Mouse (Mus musculus): Measurements from ENCODE around the gene Cyp2d22.
A peak's percentile ranks its signal among the peaks of the same experiment; 100 is the strongest.
"Not testable (repeated sequence)": the region's sequence is repeated elsewhere in the genome, so short reads cannot be mapped to it uniquely, and the experiment has no call there.

Cyp2d22 gene

GRCm38 (mm10) chr15:82376393-82377138 is 3.5 kb downstream of the Cyp2d22 start:
- DNase-seq (ENCODE audit: low spot score), result peak; percentile 52

- DNase-seq (ENCODE audit: low spot score), result no peak
Measured at GRCm38 (mm10) chr15:82375855-82376254, 4.2 kb downstream of the Cyp2d22 start.

- DNase-seq (ENCODE audit: low spot score), result no peak
Measured at GRCm38 (mm10) chr15:82374437-82374836, 5.6 kb downstream of the Cyp2d22 start.

- no peak for DNase-seq (ENCODE audit: low spot score)
Measured at GRCm38 (mm10) chr15:82372991-82373390, 7.1 kb downstream of the Cyp2d22 start.

- DNase-seq (ENCODE audit: low spot score), result no peak
Measured at GRCm38 (mm10) chr15:82372446-82372845, 7.6 kb downstream of the Cyp2d22 start.

- DNase-seq (ENCODE audit: low spot score), result no peak
Measured at GRCm38 (mm10) chr15:82368851-82369250, 11.2 kb downstream of the Cyp2d22 start.

GRCm38 (mm10) chr15:82368146-82368545 is 11.9 kb downstream of the Cyp2d22 start:
- no peak for DNase-seq (ENCODE audit: low spot score)

- peak; percentile 13 for DNase-seq (ENCODE audit: low spot score)
Measured at GRCm38 (mm10) chr15:82364561-82364960, 15.5 kb downstream of the Cyp2d22 start.

- not testable (repeated sequence) for DNase-seq (ENCODE audit: low spot score)
Measured at GRCm38 (mm10) chr15:82363801-82364200, 16.3 kb downstream of the Cyp2d22 start.

- peak; percentile 37 for DNase-seq (ENCODE audit: low spot score)
Measured at GRCm38 (mm10) chr15:82362234-82362633, 17.8 kb downstream of the Cyp2d22 start.

GRCm38 (mm10) chr15:82361459-82362018 is 18.5 kb downstream of the Cyp2d22 start:
- DNase-seq (ENCODE audit: low spot score), result peak; percentile 44

- DNase-seq (ENCODE audit: low spot score), result no peak
Measured at GRCm38 (mm10) chr15:82358431-82359260, 21.4 kb downstream of the Cyp2d22 start.

GRCm38 (mm10) chr15:82354126-82354945 is 25.7 kb downstream of the Cyp2d22 start, which contains the start of gene Ndufa6:
Ndufa6 (minus strand) TSS chr15:82354322.
- DNase-seq (ENCODE audit: low spot score), result peak; percentile 99

- no peak for DNase-seq (ENCODE audit: low spot score)
Measured at GRCm38 (mm10) chr15:82353745-82354113, 26.3 kb downstream of the Cyp2d22 start.

GRCm38 (mm10) chr15:82353078-82353744 is 26.8 kb downstream of the Cyp2d22 start:
- DNase-seq (ENCODE audit: low spot score), result no peak

GRCm38 (mm10) chr15:82351480-82351879 is 28.6 kb downstream of the Cyp2d22 start:
- no peak for DNase-seq (ENCODE audit: low spot score)

- DNase-seq (ENCODE audit: low spot score), result no peak
Measured at GRCm38 (mm10) chr15:82350349-82350748, 29.7 kb downstream of the Cyp2d22 start.

- DNase-seq (ENCODE audit: low spot score), result no peak
Measured at GRCm38 (mm10) chr15:82348999-82349341, 31.1 kb downstream of the Cyp2d22 start.

GRCm38 (mm10) chr15:82348258-82348998 is 31.6 kb downstream of the Cyp2d22 start:
- DNase-seq (ENCODE audit: low spot score), result no peak

GRCm38 (mm10) chr15:82347852-82348251 is 32.2 kb downstream of the Cyp2d22 start:
- no peak for DNase-seq (ENCODE audit: low spot score)

GRCm38 (mm10) chr15:82347303-82347676 is 32.8 kb downstream of the Cyp2d22 start:
- no peak for DNase-seq (ENCODE audit: low spot score)

All from testis, postnatal 10 days (tissue).